Mouse (Mus musculus) CD4-positive, CD25-positive, alpha-beta regulatory T cell, adult 2 months (primary cell): ENCODE measurements around the gene Chrdl2.

Experiments
- DNase-seq: peaks from one replicate; pipeline ENCODE4 v3.0.0-alpha.2; 2012; ENCODE audit warnings: low read depth, low spot score

The Chrdl2 gene

GRCm38 (mm10) chr7:99982256-99983242, 23.4 kb upstream of the Chrdl2 start:
- DNase-seq: no peak

- peak; percentile 66 for DNase-seq
These were observed 17.2 kb upstream of the Chrdl2 start for GRCm38 (mm10) chr7:99988725-99989124.

GRCm38 (mm10) chr7:99989844-99990760, 15.9 kb upstream of the Chrdl2 start:
- DNase-seq: peak; percentile 33

- DNase-seq: no peak
These were observed 14.8 kb upstream of the Chrdl2 start for GRCm38 (mm10) chr7:99990990-99991707.

- no peak for DNase-seq
These were observed 12.8 kb upstream of the Chrdl2 start for GRCm38 (mm10) chr7:99993159-99993558.

GRCm38 (mm10) chr7:99995186-99995585, 10.8 kb upstream of the Chrdl2 start:
- no peak for DNase-seq

GRCm38 (mm10) chr7:99998668-99999067, 7.3 kb upstream of the Chrdl2 start:
- DNase-seq: no peak

- DNase-seq: peak; percentile 61
These were observed 2.2 kb upstream of the Chrdl2 start for GRCm38 (mm10) chr7:100003781-100004180.

GRCm38 (mm10) chr7:100006411-100006810, 439 bp downstream of the Chrdl2 start:
- DNase-seq: no peak

- DNase-seq: no peak
These were observed 2.8 kb downstream of the Chrdl2 start for GRCm38 (mm10) chr7:100008765-100009164.

GRCm38 (mm10) chr7:100009640-100010039, 3.7 kb downstream of the Chrdl2 start:
- peak; percentile 77 for DNase-seq

- no peak for DNase-seq
These were observed 4.7 kb downstream of the Chrdl2 start for GRCm38 (mm10) chr7:100010711-100011110.

GRCm38 (mm10) chr7:100012085-100012484, 6.1 kb downstream of the Chrdl2 start:
- no peak for DNase-seq

- no peak for DNase-seq
These were observed 6.5 kb downstream of the Chrdl2 start for GRCm38 (mm10) chr7:100012515-100012914.

- DNase-seq: no peak
These were observed 8.2 kb downstream of the Chrdl2 start for GRCm38 (mm10) chr7:100014123-100014600.

- no peak for DNase-seq
These were observed 11.1 kb downstream of the Chrdl2 start for GRCm38 (mm10) chr7:100017056-100017455.

GRCm38 (mm10) chr7:100027353-100027752, 21.4 kb downstream of the Chrdl2 start:
- no peak for DNase-seq

- DNase-seq: peak; percentile 31
These were observed 23.3 kb downstream of the Chrdl2 start for GRCm38 (mm10) chr7:100029307-100029706.

- no peak for DNase-seq
These were observed 25.2 kb downstream of the Chrdl2 start for GRCm38 (mm10) chr7:100030996-100031749.

- DNase-seq: no peak
These were observed 27.7 kb downstream of the Chrdl2 start for GRCm38 (mm10) chr7:100033672-100034071.
